Mouse (Mus musculus): ENCODE results near the gene Fem1a. TPM values are rescaled to one million over a fixed set of nuclear protein-coding genes. Genes with fewer than 3 reads are reported as not detected.
A peak's percentile ranks its signal among the peaks of the same experiment; 100 is the strongest.
"Not testable (repeated sequence)": the region's sequence is repeated elsewhere in the genome, so short reads cannot be mapped to it uniquely, and the experiment has no call there.

The Fem1a gene
- total RNA-seq, 2 experiments from 2014 or later = 33.0 to 35.4 TPM

GRCm38 (mm10) chr17:56251136-56251829 lies 5.3 kb upstream of the Fem1a start:
- intact Hi-C loops (cut with DNase I) = no loop called here
- peak; percentile 42 to 64 for DNase-seq (ENCODE audit: low spot score in 2 of 2)

DNA sequence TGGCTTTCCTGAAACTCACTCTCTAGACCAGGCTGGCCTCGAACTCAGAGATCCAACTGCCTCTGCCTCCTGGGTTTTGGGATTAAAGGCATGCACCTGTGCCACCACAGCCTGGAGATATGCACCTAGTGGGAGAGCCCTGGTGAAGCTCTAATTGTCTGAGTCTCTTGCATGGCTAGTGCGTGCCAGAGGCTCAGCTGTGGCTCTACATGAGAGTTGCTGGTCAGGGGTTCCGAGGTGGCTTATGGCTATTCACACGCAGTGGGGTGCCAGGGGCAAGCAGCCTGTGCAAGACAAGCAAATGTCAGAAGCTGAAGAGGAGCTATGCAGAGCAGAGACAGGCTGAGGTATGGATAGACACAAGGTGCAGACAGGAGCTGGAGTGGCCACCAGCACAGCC lies 1.9 kb upstream of the Fem1a start:
- no peak for DNase-seq (ENCODE audit: low spot score in 2 of 2)
- intact Hi-C loops (cut with DNase I) = loop anchor here (2.0 to 5.0 kb wide), 2 partner anchors 36 to 122 kb away; partner anchors contain the start of gene Dpp9

- intact Hi-C loops (cut with DNase I) = loop anchor here (2.0 to 5.0 kb wide), 2 partner anchors 37 to 123 kb away; partner anchors contain the start of gene Dpp9
- DNase-seq (ENCODE audit: low spot score in 2 of 2) = peak in 1 of 2 experiments; percentile 54
Measured at GRCm38 (mm10) chr17:56255429-56255828, 1.2 kb upstream of the Fem1a start.

GRCm38 (mm10) chr17:56255863-56256238 lies 759 bp upstream of the Fem1a start:
- intact Hi-C loops (cut with DNase I) = loop anchor here (2.0 to 5.0 kb wide), 2 partner anchors 37 to 124 kb away; partner anchors contain the start of gene Dpp9
- DNase-seq (ENCODE audit: low spot score in 2 of 2) = peak; percentile 98 to 99

GRCm38 (mm10) chr17:56257181-56257894 lies 728 bp downstream of the Fem1a start:
- peak; percentile 40 to 45 for DNase-seq (ENCODE audit: low spot score in 2 of 2)
- intact Hi-C loops (cut with DNase I) = loop anchor here (5.0 kb wide), 1 partner anchor 125 kb away; no protein-coding TSS in a partner anchor

DNA sequence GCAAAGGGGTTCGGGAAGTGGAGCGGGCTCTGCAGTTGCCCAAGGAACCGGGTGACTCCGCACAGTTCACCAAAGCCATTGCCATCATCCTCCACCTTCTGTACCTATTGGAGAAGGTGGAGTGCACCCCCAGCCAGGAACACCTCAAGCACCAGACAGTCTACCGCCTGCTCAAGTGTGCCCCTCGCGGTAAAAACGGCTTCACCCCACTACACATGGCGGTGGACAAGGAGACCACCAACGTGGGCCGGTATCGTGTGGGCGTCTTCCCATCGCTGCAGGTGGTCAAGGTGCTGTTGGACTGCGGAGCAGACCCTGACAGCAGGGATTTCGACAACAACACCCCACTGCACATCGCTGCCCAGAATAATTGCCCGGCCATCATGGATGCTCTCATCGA lies 1.7 kb downstream of the Fem1a start:
- DNase-seq (ENCODE audit: low spot score in 2 of 2) = not testable (repeated sequence)
- intact Hi-C loops (cut with DNase I) = loop anchor here (5.0 kb wide), 1 partner anchor 126 kb away; no protein-coding TSS in a partner anchor

DNA sequence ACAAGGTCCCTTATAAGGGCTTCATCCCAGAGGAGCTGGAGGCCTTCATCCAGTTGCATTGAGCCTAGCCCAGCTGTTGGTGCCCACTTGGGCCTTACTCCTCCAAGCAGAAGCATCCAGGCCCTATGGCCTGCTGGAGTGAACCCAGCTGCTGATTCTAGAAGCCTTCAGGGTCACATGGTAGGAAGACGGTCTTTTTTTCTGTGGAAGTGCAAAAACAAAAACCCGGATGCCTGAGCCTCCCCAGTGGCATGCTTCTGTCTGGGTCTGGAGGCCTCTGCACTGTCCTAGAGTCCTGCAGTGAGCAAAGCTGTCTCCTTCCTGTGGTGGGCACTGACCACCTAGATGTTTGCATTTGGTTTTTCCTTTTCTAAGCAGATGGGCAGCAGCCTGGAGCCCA lies 2.2 kb downstream of the Fem1a start:
- intact Hi-C loops (cut with DNase I) = loop anchor here (5.0 kb wide), 1 partner anchor 127 kb away; no protein-coding TSS in a partner anchor
- DNase-seq (ENCODE audit: low spot score in 2 of 2) = not testable (repeated sequence)

GRCm38 (mm10) chr17:56259301-56260037 lies 2.9 kb downstream of the Fem1a start:
- no peak for DNase-seq (ENCODE audit: low spot score in 2 of 2)
- intact Hi-C loops (cut with DNase I) = loop anchor here (5.0 kb wide), 1 partner anchor 127 kb away; no protein-coding TSS in a partner anchor

DNA sequence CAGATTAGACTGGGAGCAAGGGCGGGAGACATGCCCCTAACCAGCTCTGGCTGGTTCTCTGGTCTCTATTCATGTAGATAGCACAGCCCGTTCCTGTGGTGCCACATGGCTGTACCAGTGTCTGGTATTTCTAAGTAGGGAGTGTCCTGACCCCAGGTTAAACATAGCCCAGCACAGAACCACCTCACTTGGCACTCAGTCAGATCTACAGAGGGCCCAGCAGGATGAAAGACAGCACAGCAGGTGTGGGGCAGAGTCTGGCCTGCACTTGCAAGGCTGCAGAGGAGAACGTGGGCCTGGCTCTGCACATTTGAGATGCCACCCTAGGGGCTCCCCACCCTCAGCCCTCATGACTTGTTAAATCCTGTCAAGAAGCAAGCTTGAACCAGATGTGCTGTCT lies 4.6 kb downstream of the Fem1a start:
- intact Hi-C loops (cut with DNase I) = no loop called here
- no peak for DNase-seq (ENCODE audit: low spot score in 2 of 2)

- DNase-seq (ENCODE audit: low spot score in 2 of 2) = no peak
- intact Hi-C loops (cut with DNase I) = no loop called here
Measured at GRCm38 (mm10) chr17:56262645-56263094, 6.1 kb downstream of the Fem1a start.

DNA sequence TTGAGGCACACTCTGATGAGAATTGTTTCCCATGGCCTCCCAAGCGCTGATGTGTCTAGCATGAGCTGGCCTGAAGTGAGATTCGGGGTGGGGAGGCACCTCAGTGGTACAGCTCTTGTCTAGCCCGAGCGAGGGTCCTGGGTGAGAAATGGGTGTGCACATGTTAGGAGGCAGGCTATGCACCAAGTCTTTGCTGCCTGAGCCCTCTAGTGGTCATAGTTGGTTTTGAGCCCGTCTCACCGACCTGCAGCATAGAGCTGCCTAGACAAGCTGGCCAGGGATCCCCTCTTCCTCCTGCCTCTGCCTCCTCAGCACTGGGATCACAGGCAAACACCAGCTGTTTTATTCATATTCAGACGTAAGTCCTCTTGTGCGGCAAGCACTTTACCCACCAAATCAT lies 7.4 kb downstream of the Fem1a start:
- DNase-seq (ENCODE audit: low spot score in 2 of 2) = peak; percentile 72 to 73
- intact Hi-C loops (cut with DNase I) = no loop called here

- intact Hi-C loops (cut with DNase I) = no loop called here
- no peak for DNase-seq (ENCODE audit: low spot score in 2 of 2)
Measured at GRCm38 (mm10) chr17:56265011-56265410, 8.4 kb downstream of the Fem1a start.

- intact Hi-C loops (cut with DNase I) = no loop called here
- DNase-seq (ENCODE audit: low spot score in 2 of 2) = no peak
Measured at GRCm38 (mm10) chr17:56265869-56266268, 9.3 kb downstream of the Fem1a start.

DNA sequence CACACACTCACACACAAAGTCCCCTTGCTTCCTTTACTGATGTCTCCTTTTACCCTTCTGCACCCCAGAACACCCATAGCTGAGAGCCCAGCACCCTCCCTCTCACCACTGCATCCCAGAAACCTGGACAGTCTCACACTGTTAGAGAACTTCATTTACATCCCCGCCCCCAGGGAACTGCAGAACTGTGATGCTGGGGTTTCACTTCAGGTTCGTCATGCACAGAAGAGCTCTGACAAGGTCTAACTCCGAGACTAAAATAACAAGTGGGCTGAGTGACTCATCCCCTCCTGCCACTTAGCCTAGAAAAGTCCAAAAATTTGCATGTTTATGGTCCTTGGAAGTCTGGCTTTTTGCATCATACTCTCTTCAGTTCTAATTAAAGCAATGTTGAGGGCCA lies 9.7 kb downstream of the Fem1a start:
- DNase-seq (ENCODE audit: low spot score in 2 of 2) = peak; percentile 74 to 79
- intact Hi-C loops (cut with DNase I) = no loop called here

DNA sequence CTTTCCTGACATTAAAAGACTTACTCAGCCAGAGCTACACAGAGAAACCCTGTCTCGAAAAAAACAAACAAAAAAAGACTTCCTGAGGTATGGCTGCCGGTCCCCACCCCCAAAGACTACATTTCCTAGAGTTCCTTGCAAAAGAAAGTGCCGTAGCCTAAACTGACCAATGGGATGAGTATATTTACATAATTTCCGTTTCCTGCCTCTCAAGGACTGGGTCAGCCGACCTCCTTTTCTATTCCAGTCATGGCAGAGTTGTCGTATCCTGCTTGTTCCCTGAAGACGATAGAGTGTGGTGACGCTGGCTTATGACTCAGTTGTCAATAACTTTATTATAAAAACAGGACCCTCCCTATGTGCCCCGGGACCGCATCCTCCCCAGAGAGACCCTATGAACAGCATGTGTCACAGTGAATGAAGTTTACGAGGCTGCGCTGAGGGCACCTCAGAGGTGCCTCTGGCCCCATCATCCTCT lies 12.6 kb downstream of the Fem1a start:
- peak; percentile 52 to 53 for DNase-seq (ENCODE audit: low spot score in 2 of 2)
- intact Hi-C loops (cut with DNase I) = no loop called here

DNA sequence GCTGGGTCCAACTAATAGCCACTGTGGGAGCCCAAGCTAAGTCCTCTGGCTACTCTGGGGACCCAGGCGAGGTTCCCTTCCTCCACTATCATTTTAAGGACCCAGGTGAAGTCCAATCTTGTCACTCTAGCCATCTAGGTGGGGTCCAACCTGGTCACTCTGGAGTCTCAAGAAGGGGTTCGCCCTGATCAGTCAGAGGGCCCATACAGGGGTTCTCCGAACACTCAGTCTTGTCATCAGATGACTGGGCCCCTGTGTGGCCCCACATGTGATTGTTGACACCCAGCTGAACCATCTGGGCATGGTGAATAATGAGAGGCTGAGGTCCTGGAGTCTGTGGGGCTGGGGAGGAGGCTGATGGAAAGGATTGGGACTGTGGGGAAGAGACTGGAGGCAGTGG lies 13.1 kb downstream of the Fem1a start:
- intact Hi-C loops (cut with DNase I) = no loop called here
- no peak for DNase-seq (ENCODE audit: low spot score in 2 of 2)

DNA sequence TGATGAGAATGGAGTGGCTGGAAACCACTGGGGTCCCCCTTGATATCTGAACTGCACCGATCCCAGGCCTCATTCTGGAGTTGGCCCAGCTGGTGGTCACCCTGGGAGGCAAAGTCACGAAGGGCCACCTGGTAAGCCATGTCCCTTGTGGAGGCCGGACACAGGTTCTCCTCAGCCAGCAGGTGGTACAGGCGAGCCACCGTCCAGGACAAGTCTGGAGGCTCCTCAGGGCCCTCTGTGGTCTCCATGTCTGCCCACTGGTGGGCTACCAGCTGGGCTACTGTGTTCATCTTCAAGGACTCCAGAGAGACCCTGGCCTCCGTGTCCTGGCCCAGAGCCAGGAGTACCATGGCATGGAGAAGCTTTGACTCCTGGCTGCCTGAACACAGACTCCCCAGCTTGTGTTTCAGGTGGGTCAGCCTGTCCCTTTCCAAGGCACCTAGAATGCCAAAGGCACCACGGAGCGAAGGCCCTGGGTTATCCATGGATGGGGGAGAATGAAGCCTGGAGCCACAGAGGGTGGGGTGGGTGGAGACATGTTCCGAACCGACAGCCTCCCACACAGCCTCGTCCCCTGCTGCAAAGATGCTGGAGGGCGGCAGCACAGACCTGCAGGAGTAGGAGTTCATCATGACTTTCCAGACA lies 15.1 kb downstream of the Fem1a start:
- intact Hi-C loops (cut with DNase I) = no loop called here
- DNase-seq (ENCODE audit: low spot score in 2 of 2) = no peak

GRCm38 (mm10) chr17:56272644-56273043 lies 16.0 kb downstream of the Fem1a start:
- DNase-seq (ENCODE audit: low spot score in 2 of 2) = no peak
- intact Hi-C loops (cut with DNase I) = no loop called here

DNA sequence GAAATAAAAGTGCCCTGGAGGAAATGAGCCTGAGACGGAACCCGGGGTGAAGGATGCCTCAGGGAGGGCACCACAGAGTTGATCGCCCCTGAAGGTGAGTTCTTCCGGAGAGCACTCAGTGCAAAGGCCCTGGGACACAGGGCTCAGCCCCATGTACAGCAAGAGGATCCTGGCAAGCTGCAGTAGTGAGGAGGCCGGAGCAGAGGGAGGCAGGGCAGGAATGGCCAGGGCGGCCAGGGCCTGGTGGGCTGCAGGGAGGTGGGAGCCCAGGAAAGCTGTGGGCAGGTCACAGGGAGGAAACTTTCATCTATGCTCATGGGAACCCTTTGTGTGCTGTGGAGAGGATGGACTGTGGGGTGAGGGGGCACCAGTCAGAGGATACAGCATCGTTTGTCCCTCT lies 16.9 kb downstream of the Fem1a start:
- intact Hi-C loops (cut with DNase I) = no loop called here
- no peak for DNase-seq (ENCODE audit: low spot score in 2 of 2)

Measured in left cerebral cortex, postnatal 36 days (tissue).